14 mouse cellular contexts compared by ENCODE assay signal in the genomic region with DNA sequence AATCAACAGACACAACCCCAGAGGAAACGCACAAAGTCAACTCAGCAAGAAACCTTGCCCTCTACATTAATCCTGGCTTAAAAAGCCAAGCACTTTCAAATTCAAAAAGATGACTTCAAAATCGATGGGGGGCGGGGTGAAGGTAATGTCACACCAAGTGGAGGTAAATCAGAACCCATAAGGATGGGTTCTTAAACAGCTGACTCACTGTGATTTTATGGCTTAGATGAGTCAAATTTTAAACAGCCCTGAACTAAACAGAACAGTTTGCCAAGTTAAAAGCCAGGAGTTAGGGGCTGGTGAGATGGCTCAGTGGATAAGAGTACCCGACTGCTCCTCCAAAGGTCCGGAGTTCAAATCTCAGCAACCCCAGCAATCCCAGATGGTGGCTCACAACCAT.
"Had no signal": no experiment of that assay in that cellular context is flagged by ENCODE, and none has a peak within 500 bp of the region (broad histone marks: within the 10 kb centered on the region; RNA-seq: fewer than 3 reads in every experiment).

No protein-coding gene starts in this region.

- H3K27ac ChIP-seq: midbrain, embryonic 10.5 days; midbrain, embryonic 12.5 days; neural tube, embryonic 12.5 days; stomach, embryonic 15.5 days; stomach, postnatal 0 days had no signal

- H3K4me1 ChIP-seq: stomach, embryonic 15.5 days had no signal

- H3K9ac ChIP-seq: lung, embryonic 14.5 days; midbrain, embryonic 12.5 days; neural tube, embryonic 12.5 days; stomach, embryonic 15.5 days had no signal

- DNase-seq: lung, adult 18-20 months; lung, embryonic 14.5 days; lung, postnatal 10 days; lung, postnatal 4 days; midbrain, embryonic 14.5 days; right cerebral cortex, postnatal 14 days; thymus, adult 2 months; thymus, postnatal 25 days; thymus, postnatal 4 days had no signal

- H3K9me3 ChIP-seq: midbrain, embryonic 10.5 days; midbrain, embryonic 12.5 days; neural tube, embryonic 12.5 days; stomach, embryonic 15.5 days had no signal

- H3K4me3 ChIP-seq: midbrain, embryonic 10.5 days; midbrain, embryonic 12.5 days; neural tube, embryonic 12.5 days; stomach, embryonic 15.5 days had no signal

- H3K4me2 ChIP-seq: lung, embryonic 14.5 days; midbrain, embryonic 12.5 days; neural tube, embryonic 12.5 days; stomach, embryonic 15.5 days had no signal

- H3K27me3 ChIP-seq: midbrain, embryonic 12.5 days; neural tube, embryonic 12.5 days; stomach, embryonic 15.5 days had no signal
